Mouse (Mus musculus): ENCODE results near the gene Med12l.
"Not testable (repeated sequence)": the region's sequence is repeated elsewhere in the genome, so short reads cannot be mapped to it uniquely, and the experiment has no call there.

Med12l gene

GRCm38 (mm10) chr3:59101218-59101986 lies 95.8 kb downstream of the Med12l start, which contains the start of gene Gpr171:
TSS of gene Gpr171 (minus strand) at chr3:59101821.
- peak; percentile 29 for DNase-seq (ENCODE audit: low spot score)

- no peak for DNase-seq (ENCODE audit: low spot score)
Measured at GRCm38 (mm10) chr3:59102146-59102545, 96.5 kb downstream of the Med12l start.

- no peak for DNase-seq (ENCODE audit: low spot score)
Measured at GRCm38 (mm10) chr3:59104462-59104861, 98.8 kb downstream of the Med12l start.

GRCm38 (mm10) chr3:59107439-59107838 lies 101.8 kb downstream of the Med12l start:
- no peak for DNase-seq (ENCODE audit: low spot score)

GRCm38 (mm10) chr3:59109834-59110233 lies 104.2 kb downstream of the Med12l start:
- DNase-seq (ENCODE audit: low spot score) = not testable (repeated sequence)

- DNase-seq (ENCODE audit: low spot score) = no peak
Measured at GRCm38 (mm10) chr3:59111944-59112343, 106.3 kb downstream of the Med12l start.

- not testable (repeated sequence) for DNase-seq (ENCODE audit: low spot score)
Measured at GRCm38 (mm10) chr3:59113291-59113690, 107.7 kb downstream of the Med12l start.

- no peak for DNase-seq (ENCODE audit: low spot score)
Measured at GRCm38 (mm10) chr3:59113973-59114517, 108.4 kb downstream of the Med12l start.

- DNase-seq (ENCODE audit: low spot score) = no peak
Measured at GRCm38 (mm10) chr3:59121067-59121730, 115.6 kb downstream of the Med12l start.

GRCm38 (mm10) chr3:59121780-59122449 lies 116.3 kb downstream of the Med12l start:
- no peak for DNase-seq (ENCODE audit: low spot score)

GRCm38 (mm10) chr3:59125022-59125421 lies 119.4 kb downstream of the Med12l start:
- no peak for DNase-seq (ENCODE audit: low spot score)

GRCm38 (mm10) chr3:59125783-59126555 lies 120.3 kb downstream of the Med12l start:
- no peak for DNase-seq (ENCODE audit: low spot score)

GRCm38 (mm10) chr3:59128681-59129080 lies 123.1 kb downstream of the Med12l start:
- DNase-seq (ENCODE audit: low spot score) = no peak

- DNase-seq (ENCODE audit: low spot score) = no peak
Measured at GRCm38 (mm10) chr3:59129547-59129946, 123.9 kb downstream of the Med12l start.

- DNase-seq (ENCODE audit: low spot score) = no peak
Measured at GRCm38 (mm10) chr3:59130431-59130830, 124.8 kb downstream of the Med12l start.

- DNase-seq (ENCODE audit: low spot score) = no peak
Measured at GRCm38 (mm10) chr3:59131081-59131480, 125.5 kb downstream of the Med12l start.

GRCm38 (mm10) chr3:59131966-59132365 lies 126.3 kb downstream of the Med12l start:
- DNase-seq (ENCODE audit: low spot score) = no peak

GRCm38 (mm10) chr3:59133189-59133588 lies 127.6 kb downstream of the Med12l start:
- DNase-seq (ENCODE audit: low spot score) = no peak

GRCm38 (mm10) chr3:59135911-59136653 lies 130.5 kb downstream of the Med12l start:
- no peak for DNase-seq (ENCODE audit: low spot score)

- DNase-seq (ENCODE audit: low spot score) = no peak
Measured at GRCm38 (mm10) chr3:59138946-59139468, 133.4 kb downstream of the Med12l start.

- DNase-seq (ENCODE audit: low spot score) = peak; percentile 48
Measured at GRCm38 (mm10) chr3:59139651-59140051, 134.0 kb downstream of the Med12l start.

Measured in lung, postnatal 25 days (tissue).